Mouse (Mus musculus) Patski (cell line): Measurements from ENCODE around the gene Plekha8. TPM values are rescaled to one million over a fixed set of nuclear protein-coding genes. Genes with fewer than 3 reads are reported as not detected.

Experiments
- ATAC-seq: fragments of 100-300 bp; one replicate; pipeline ENCODE4 v1.8.0; 2021
- CTCF ChIA-PET: fragments of 350-600 bp; sonication (Branson Sonifier 250); formaldehyde crosslinking; loops from one replicate; lab custom pipeline; 2022; ENCODE audit warnings: inconsistent platforms; lab: Charles Lee
- POLR2A ChIA-PET: fragments of 350-600 bp; sonication (Branson Sonifier 250); formaldehyde crosslinking; loops from one replicate; lab custom pipeline; 2022; ENCODE audit warnings: antibody characterized with exemption, inconsistent platforms; lab: Charles Lee
- DNase-seq: peaks from one replicate; pipeline ENCODE4 v3.0.0-alpha.2; 2011; ENCODE audit warnings: low read depth, low spot score
- H3K27me3 ChIP-seq: fragments of 371-371 bp; one replicate; pipeline ENCODE4 v1.5.1; 2021
- CTCF ChIP-seq: fragments of 100-300 bp; IDR thresholded peaks from one replicate; pipeline ENCODE4 v1.5.1; 2021
- in situ Hi-C: fragments of 300-500 bp; cut with MboI; formaldehyde crosslinking; loops from 3 replicates; pipeline ENCODE4 v1.11.1; 2018; ENCODE audit warnings: low pct_unique_long_range_greater_than_20kb, mixed read lengths
- polyA plus RNA-seq: library from polyadenylated mRNA; unstranded; gene quantifications from one replicate; pipeline ENCODE4 v1.2.3, GENCODE M21; 2021

The Plekha8 gene
- 9.6 TPM for polyA plus RNA-seq

- ChIA-PET POLR2A (interaction anchor here (0.6 to 0.8 kb wide), 3 partner anchors 20 to 157 kb away, joined by 3 to 5 read pairs (median 5); no protein-coding TSS in a partner anchor), CTCF (interaction anchor here (1.3 to 1.6 kb wide), 3 partner anchors 8 to 203 kb away, joined by 3 to 5 read pairs (median 3); no protein-coding TSS in a partner anchor)
- DNase-seq (peak; percentile 50), ATAC-seq (peak; percentile 78)
- in situ Hi-C loops: loop anchor here (5.0 to 10.0 kb wide), 3 partner anchors 218 to 570 kb away; partner anchors contain the start of gene Ggct
- peak; percentile 81 for TF ChIP-seq CTCF
- no peaks in the 10 kb centered on the region for H3K27me3 ChIP-seq
These were observed at the start of gene Plekha8 for GRCm38 (mm10) chr6:54594469-54595329. Gene Plekha8, plus strand, starts transcription at chr6:54595111.

- DNase-seq (no peak), ATAC-seq (no peak)
- H3K27me3 ChIP-seq: no peaks in the 10 kb centered on the region
- CTCF ChIA-PET: no interaction called here
- TF ChIP-seq CTCF: no peak
- in situ Hi-C loops: no loop called here
- POLR2A ChIA-PET: no interaction called here
These were observed 46.4 kb upstream of the Plekha8 start for GRCm38 (mm10) chr6:54548314-54549019.

- no peak for ATAC-seq
- no peak for TF ChIP-seq CTCF
- ChIA-PET POLR2A (no interaction called here), CTCF (no interaction called here)
- no peaks in the 10 kb centered on the region for H3K27me3 ChIP-seq
- in situ Hi-C loops: no loop called here
- no peak for DNase-seq
These were observed 45.6 kb upstream of the Plekha8 start for GRCm38 (mm10) chr6:54549311-54549710.

- ChIA-PET CTCF (interaction anchor here (1.2 to 1.7 kb wide), 2 partner anchors 9 to 159 kb away, joined by 3 to 6 read pairs; no protein-coding TSS in a partner anchor), POLR2A (interaction anchor here (0.6 to 0.7 kb wide), 3 partner anchors 148 to 1194 kb away, joined by 3 to 4 read pairs (median 3); no protein-coding TSS in a partner anchor)
- H3K27me3 ChIP-seq: no peaks in the 10 kb centered on the region
- in situ Hi-C loops: no loop called here
- no peak for ATAC-seq
- DNase-seq: no peak
- no peak for TF ChIP-seq CTCF
These were observed 44.0 kb upstream of the Plekha8 start for GRCm38 (mm10) chr6:54550801-54551323.

GRCm38 (mm10) chr6:54552721-54553413 lies 42.0 kb upstream of the Plekha8 start:
- in situ Hi-C loops: no loop called here
- no peak for TF ChIP-seq CTCF
- ChIA-PET CTCF (no interaction called here), POLR2A (no interaction called here)
- ATAC-seq (no peak), DNase-seq (no peak)
- H3K27me3 ChIP-seq: no peaks in the 10 kb centered on the region

- TF ChIP-seq CTCF: no peak
- ChIA-PET CTCF (no interaction called here), POLR2A (interaction anchor here (0.6 kb wide), 1 partner anchor 378 kb away, joined by 3 read pairs; no protein-coding TSS in a partner anchor)
- ATAC-seq (no peak), DNase-seq (no peak)
- H3K27me3 ChIP-seq: no peaks in the 10 kb centered on the region
- in situ Hi-C loops: no loop called here
These were observed 41.3 kb upstream of the Plekha8 start for GRCm38 (mm10) chr6:54553632-54554031.

GRCm38 (mm10) chr6:54554341-54555110 lies 40.4 kb upstream of the Plekha8 start:
- no peak for DNase-seq
- no peak for ATAC-seq
- in situ Hi-C loops: no loop called here
- ChIA-PET POLR2A (interaction anchor here (0.6 kb wide), 1 partner anchor 379 kb away, joined by 3 read pairs; no protein-coding TSS in a partner anchor), CTCF (interaction anchor here (0.8 to 1.9 kb wide), 2 partner anchors 10 to 13 kb away, joined by 3 to 4 read pairs; no protein-coding TSS in a partner anchor)
- no peaks in the 10 kb centered on the region for H3K27me3 ChIP-seq
- TF ChIP-seq CTCF: no peak

- TF ChIP-seq CTCF: no peak
- ChIA-PET POLR2A (no interaction called here), CTCF (interaction anchor here (1.9 kb wide), 1 partner anchor 9 kb away, joined by 4 read pairs; no protein-coding TSS in a partner anchor)
- H3K27me3 ChIP-seq: no peaks in the 10 kb centered on the region
- in situ Hi-C loops: no loop called here
- DNase-seq: no peak
- ATAC-seq: no peak
These were observed 39.1 kb upstream of the Plekha8 start for GRCm38 (mm10) chr6:54555816-54556215.

- no peak for TF ChIP-seq CTCF
- ATAC-seq: no peak
- in situ Hi-C loops: no loop called here
- POLR2A ChIA-PET: no interaction called here
- CTCF ChIA-PET: no interaction called here
- DNase-seq: no peak
- no peaks in the 10 kb centered on the region for H3K27me3 ChIP-seq
These were observed 37.2 kb upstream of the Plekha8 start for GRCm38 (mm10) chr6:54557671-54558070.
